Mouse (Mus musculus): Measurements from ENCODE around the gene Slc5a4b. TPM values are rescaled to one million over a fixed set of nuclear protein-coding genes. Genes with fewer than 3 reads are reported as not detected.

Slc5a4b gene
- not detected in 2 replicates for polyA plus RNA-seq (2021; fragmentation: Nextera tagmentation)
- long read RNA-seq, experiment 1: 0 reads
- long read RNA-seq, experiment 2: 0 reads

DNA sequence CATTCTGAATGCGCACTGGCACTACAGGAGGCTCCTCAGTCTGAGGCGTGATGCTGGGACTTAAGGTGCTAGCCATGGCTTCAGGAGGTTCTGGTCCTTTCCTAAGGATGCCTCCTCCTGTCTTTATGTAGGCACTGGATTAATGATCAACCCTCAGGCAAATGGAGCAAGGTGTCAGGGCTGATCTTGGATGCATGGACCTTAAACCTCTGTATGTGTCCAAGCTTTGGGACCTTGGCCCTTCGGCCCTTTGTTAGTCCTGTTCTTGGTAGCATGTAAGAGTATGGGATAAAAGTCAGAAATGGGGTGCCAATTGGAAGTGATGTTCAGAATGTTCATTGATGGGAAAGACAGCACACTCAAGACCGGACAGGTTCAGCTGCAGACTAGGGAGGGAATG lies at the start of gene Slc5a4b:
Gene Slc5a4b, minus strand, starts transcription at position 101 of the 400 bp plus-strand sequence.

DNA sequence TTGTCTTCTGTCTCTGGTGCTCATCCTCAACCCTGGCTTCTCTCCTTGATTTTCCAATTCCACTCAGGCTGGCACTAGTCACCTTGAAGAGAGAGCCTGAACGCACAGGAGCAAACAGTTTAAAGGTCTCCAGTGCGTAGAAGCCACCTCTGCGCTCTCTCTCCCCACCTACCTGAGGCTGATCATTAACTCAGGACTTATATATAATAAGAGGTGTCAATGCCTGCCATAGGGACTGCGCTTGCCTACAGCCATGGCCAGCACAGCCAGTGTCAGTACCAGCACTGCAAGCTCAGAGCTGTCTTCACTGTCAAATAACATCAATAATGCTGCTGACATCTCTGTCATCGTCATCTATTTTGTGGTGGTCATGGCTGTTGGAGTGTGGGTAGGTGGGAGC lies 36.5 kb upstream of the Slc5a4b start, which contains the start of gene Slc5a4a:
Gene Slc5a4a, plus strand, starts transcription at position 174 of the 400 bp plus-strand sequence.

DNA sequence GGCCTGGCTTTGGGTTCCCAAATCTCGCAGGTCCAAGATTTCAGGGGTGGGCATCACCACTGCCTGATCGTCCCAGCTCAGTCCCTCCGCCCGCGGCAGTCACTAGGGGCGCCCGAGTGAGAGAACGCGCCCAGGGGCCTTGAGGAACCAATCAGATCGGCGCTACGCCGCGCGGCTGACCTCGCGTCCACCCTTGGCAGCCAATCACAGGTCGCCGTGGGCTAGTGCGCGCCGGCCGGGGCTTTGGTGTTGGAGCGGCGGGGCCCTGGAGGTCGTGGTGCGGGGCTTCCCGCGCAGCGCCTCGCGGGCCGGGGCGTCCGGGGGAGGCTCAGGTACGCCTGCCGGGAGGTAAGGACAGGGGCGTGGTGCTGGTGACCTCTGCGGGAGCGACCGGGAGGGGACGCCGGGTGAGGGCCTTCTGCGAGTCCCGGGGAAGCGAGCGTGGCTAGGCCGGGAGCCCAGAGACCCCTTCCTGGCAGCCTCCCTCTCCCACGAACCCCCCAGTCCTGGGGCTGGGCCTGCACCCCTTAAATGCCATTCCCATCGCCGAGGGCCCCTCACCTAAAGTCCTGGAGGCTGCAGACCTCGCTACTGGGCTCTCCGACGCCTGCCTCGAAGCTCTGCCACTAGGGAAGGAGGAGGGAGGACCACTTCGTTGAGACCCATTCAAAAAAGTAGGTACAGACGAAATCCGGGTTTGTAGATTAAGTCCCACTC lies 78.2 kb downstream of the Slc5a4b start, which contains the start of gene Zfp280b:
Gene Zfp280b, plus strand, starts transcription at position 249 of the 717 bp plus-strand sequence.

Other genes with a start within 250 kb of the Slc5a4b start
- gene Derl3, start 217.5 kb downstream of the Slc5a4b start, polyA plus RNA-seq (2021; fragmentation: Nextera tagmentation): 1.8 and 2.2 TPM in 2 replicates
- 107 and 113 TPM in 2 replicates for gene Smarcb1, start 189.3 kb downstream of the Slc5a4b start, polyA plus RNA-seq (2021; fragmentation: Nextera tagmentation)
- gene Chchd10, start 177.8 kb downstream of the Slc5a4b start, polyA plus RNA-seq (2021; fragmentation: Nextera tagmentation): 1,355 and 1,446 TPM in 2 replicates
- gene Mmp11, start 174.5 kb downstream of the Slc5a4b start, polyA plus RNA-seq (2021; fragmentation: Nextera tagmentation): 1.6 and 1.7 TPM in 2 replicates
- 0.34 TPM in 1 of 2 replicates, not detected in the other for gene Gm867, start 170.3 kb downstream of the Slc5a4b start, polyA plus RNA-seq (2021; fragmentation: Nextera tagmentation)
- gene Vpreb3, start 167.9 kb downstream of the Slc5a4b start, polyA plus RNA-seq (2021; fragmentation: Nextera tagmentation): 0.36 TPM in 1 of 2 replicates, not detected in the other
- gene Gm5134, start 156.4 kb downstream of the Slc5a4b start, polyA plus RNA-seq (2021; fragmentation: Nextera tagmentation): not detected in 2 replicates
- 3.8 and 5.1 TPM in 2 replicates for gene Zfp280b, start 78.3 kb downstream of the Slc5a4b start, polyA plus RNA-seq (2021; fragmentation: Nextera tagmentation)
- gene Slc5a4a, start 36.5 kb upstream of the Slc5a4b start, polyA plus RNA-seq (2021; fragmentation: Nextera tagmentation): not detected in 2 replicates
- 61.9 and 87.9 TPM in 2 replicates for gene Prmt2, start 126.9 kb upstream of the Slc5a4b start, polyA plus RNA-seq (2021; fragmentation: Nextera tagmentation)
- 138 and 155 TPM in 2 replicates for gene S100b, start 142.9 kb upstream of the Slc5a4b start, polyA plus RNA-seq (2021; fragmentation: Nextera tagmentation)
- gene Dip2a, start 234.3 kb upstream of the Slc5a4b start, polyA plus RNA-seq (2021; fragmentation: Nextera tagmentation): 17.1 and 35.3 TPM in 2 replicates

Data from left cerebral cortex, adult 6 months (tissue).